Mouse (Mus musculus) spleen, postnatal 36 days (tissue): Measurements from ENCODE around the gene Shcbp1l.
A peak's percentile ranks its signal among the peaks of the same experiment; 100 is the strongest.
"Not testable (repeated sequence)": the region's sequence is repeated elsewhere in the genome, so short reads cannot be mapped to it uniquely, and the experiment has no call there.

Experiments
- DNase-seq, 2 experiments: peaks; one replicate each; pipeline ENCODE4 v3.0.0; 2022; ENCODE audit warnings: low spot score in 2 of 2, mixed read lengths in 1 of 2

Gene Shcbp1l

DNA sequence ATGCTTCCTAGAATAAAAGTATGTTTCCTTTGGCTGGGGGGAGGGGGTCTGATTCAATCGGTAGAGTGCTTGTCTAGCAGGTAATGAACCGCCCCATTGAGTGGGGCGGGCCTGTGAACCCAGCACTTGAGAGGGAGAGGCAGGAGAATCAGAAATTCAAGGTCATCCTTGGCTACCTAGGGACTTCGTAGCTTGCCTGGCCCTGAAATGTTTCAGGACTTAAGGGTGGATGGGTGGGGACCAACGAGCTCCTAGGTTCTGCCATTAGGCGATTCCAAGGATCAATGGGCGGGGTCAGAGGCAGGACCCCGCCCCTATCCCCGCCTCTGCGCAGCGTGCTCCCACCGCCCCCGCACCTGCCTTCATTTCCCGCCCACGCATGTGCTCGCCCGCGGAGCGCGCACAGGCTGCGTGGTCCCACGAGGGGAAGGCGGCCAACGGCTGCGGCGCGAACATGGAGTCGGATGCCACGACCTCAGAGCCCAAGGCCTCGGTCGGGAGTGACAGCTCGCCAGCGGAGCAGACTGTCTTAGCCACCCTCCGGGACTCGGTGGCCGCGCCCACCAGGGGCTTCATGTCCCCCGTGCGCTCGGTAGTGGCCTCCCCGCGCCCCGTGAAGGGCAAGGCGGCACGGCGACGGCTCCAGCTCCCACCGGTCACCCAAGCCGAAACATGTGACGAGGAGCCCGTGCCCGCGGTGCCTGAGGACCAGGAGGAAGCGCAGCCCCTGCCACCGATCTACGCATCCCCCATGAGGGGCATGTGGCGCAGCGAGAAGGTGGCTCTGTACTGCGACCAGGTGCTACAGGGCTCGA is at the start of gene Shcbp1l:
Gene Shcbp1l, plus strand, starts transcription at position 393 of the 815 bp plus-strand sequence.
- peak; percentile 73 to 81 for DNase-seq

DNA sequence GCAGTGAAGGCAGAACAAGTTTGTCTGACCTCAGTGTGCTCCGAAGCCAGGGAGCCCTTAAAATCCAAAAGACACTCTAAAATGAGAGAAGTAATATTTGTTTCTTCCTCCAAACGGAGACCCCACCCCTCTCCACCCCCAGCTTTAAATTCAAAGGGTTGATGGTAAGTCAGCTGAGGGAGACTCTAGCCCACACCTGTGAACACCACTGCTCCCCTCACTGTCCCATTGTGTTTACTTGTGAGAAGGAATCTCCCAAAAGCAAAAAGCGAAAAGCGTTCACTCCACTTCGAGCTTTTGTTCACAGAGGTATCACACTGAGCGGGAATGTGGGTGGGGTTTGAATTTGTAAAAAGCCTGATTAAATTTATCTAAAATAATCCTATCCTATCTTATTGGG is 48.5 kb upstream of the Shcbp1l start:
- DNase-seq: no peak

DNA sequence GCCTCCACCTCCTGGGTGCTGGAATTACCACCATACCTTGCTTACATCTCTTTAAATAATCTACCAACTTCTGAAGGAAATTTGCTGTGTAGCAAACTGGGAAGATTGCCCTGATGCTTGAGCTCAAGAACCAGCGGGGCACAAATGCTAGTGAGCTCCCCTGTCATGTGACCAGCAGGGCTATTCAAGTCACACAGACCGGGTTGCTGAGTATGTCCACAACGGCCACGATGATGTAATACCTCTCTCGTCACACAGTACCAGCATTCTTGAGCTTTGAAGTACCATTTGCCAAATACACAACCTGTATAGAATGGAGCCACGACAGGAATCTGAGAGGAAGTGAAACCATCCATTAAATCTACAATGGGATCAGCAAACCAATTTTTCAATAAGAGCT is 46.4 kb upstream of the Shcbp1l start:
- DNase-seq: no peak

DNA sequence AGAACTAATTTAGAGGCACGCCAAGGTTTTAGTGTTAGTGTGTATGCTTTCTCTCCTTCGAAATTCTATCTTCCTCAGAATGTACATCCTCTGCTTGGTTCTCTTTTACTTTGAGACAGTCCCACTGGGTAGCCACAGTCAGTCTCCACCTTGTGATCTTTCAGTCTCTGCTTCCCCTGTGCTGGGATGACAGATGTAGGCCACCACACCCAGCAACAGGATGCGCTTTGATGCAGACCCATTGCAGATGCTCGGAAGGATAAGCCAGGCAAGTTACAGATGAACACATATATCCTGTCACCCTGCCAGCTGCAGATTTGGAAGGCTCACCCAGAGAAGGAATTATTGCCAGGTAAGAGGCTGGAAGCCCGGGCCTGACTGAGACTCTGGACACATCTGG is 45.1 kb upstream of the Shcbp1l start:
- DNase-seq: no peak

DNA sequence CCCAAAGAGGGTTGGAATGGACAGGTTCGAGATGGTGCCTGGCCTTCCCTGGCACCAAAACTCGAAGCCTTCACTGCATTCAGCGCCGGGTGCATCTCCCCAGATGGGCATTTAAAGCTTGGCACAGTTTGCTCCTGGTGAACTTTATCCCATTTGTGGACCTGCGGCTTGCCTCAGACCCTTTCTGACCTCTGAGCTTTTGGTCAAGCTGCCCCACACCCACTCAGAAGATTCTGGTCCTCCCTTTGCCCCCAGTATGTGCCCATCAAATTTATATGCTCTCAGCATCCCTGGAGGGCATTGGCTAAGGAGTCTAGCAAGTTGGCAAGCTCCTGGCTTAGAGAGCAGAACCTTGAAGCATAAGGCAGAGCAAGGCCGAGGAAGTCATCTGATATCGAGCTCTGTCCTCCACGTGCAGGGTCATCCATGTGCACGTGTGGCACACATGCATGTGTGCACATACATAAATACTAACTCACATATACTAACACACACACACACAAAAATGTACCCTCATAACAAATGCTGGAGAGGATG is 44.1 kb upstream of the Shcbp1l start:
- no peak for DNase-seq

DNA sequence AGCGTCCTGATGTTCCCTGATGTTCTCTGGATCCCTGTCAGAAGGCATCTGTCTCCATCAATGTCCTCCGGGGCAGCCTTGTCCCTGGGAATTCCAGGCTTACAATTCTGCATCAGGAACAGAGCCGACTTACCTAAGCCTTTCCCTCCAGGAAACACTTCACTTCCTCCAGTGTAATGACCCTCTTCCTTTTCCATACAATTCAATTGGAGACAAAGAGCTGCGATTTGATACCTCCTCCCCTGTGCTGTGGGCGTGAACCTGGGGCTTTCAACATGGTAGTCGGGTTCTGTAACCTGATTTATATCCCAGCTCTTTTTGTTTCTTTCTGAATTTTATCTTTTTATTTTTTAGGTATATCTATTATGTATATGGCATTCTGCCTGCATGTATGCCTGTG is 39.9 kb upstream of the Shcbp1l start:
- DNase-seq: no peak

DNA sequence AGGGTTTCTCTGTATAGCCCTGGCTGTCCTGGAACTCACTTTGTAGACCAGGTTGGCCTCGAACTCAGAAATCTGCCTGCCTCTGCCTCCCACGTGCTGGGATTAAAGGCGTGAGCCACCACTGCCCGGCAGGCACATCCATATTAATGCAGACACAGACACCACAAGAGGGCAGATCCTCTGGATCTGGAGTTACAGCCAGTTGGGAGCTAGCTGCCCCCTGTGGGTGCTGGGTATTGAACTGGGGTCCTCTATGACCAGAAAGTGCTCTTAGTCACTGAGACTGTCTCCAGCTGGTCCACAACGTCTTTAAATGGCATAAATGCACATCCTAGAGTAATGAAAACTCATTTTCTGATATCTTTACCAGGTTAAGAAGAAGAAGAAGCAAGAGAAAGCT is 39.3 kb upstream of the Shcbp1l start:
- DNase-seq: not testable (repeated sequence)

DNA sequence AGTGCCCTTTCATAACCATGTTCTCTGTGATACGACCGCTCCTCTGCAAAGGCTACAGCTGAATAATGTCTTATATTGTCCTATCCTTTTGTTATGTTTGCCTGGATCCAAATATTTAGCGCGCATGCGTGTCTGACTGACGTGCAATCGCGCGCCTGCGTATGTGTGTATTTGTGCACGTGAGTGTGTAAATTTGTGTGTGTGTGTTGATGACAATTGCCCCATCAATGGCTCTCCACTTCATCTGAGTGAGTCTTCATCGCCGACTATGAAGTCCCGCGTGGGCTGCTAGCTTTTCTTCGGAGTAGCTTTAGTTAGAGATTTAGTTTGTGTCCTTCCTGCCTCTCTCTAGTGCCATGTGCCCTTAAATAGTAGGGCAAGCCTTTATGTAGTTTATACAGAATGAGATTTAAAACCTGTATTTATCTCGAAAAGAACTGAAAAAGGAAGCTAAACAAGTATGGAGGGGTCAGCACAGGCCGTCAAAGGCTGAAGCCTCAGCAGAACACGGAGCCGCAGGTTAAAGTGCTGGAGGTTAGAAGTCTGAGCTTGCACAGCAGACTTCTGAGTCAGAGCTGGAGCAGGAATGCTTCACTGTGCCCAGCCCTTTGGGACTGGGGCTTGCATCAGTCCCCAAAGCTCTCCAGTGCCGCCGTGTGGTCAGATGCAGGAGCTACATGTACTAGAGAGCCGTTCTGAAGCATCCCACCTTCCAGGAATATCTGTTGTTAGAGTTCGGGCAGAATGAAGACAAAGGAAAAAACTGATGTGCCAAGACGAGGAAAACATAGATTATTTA is 38.5 kb upstream of the Shcbp1l start:
- DNase-seq: peak; percentile 62 to 64

DNA sequence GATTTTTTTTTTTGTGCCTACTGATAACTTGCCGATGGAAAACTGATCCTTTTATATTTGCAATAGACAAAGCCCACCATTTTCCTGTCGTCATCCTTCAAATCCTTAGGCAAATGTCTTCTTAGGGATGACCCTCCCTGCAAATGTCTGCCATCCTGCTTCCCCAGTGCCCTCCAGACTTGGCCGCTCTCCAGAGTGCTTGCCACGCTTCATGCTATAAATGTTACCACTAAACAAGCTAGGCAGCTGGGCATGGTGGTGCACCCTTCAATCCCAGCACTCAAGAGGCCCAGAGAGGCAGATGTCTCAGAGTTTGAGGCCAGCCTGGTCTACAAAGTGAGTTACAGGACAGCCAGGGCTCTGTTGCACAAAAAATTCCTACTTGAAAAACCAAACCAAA is 29.3 kb upstream of the Shcbp1l start:
- not testable (repeated sequence) for DNase-seq

DNA sequence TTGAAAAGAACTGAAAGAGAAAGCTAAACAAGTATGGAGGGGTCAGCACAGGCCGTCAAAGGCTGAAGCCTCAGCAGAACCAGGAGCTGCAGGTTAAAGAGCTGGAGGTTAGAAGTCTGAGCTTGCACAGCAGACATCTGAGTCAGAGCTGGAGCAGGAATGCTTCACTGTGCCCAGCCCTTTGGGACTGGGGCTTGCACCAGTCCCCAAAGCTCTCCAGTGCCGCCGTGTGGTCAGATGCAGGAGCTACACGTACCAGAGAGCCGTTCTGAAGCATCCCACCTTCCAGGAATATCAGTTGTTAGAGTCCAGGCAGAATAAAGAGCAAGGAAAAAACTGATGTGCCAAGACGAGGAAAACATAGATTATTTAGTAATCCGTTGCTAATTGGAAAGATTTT is 23.2 kb upstream of the Shcbp1l start:
- peak; percentile 29 to 45 for DNase-seq

DNA sequence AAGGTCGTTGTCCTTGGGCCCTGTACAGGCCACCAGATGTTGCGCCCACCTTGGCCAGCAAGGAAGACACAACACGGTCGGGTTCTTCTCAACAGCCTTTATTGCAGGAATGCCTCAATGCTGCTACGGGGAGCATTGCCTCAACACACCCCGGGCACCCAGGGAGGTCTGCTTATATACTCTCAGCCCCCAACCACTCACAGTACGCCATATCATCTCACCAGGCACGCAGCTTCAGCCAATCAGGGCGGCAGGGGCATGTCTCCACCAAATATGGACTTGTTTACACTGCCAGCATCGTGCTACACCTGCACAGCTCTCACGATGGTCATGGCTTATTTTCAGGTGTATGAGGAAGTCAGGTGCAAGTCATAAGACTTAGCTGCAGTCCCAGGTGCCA is 17.3 kb upstream of the Shcbp1l start:
- DNase-seq: not testable (repeated sequence)

DNA sequence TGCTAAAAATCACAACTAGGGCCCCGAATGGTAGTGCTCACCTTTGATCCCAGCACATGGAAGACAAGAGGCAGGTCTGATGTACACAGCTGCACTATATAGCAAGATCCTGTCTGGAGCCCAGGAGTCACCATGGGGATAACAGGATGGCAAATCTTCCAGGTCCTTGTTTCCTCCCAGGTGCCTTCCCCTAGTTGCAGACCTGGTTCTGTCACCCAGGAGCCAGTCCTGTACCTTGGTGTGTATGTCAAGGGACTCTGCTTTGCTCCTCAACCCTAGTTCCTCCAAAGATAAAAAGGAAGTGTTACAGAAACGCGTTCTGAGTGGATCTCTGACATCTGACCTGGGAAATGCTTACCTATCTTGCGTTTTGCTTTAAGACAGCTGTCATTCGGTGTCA is 16.7 kb upstream of the Shcbp1l start:
- DNase-seq: not testable (repeated sequence)

DNA sequence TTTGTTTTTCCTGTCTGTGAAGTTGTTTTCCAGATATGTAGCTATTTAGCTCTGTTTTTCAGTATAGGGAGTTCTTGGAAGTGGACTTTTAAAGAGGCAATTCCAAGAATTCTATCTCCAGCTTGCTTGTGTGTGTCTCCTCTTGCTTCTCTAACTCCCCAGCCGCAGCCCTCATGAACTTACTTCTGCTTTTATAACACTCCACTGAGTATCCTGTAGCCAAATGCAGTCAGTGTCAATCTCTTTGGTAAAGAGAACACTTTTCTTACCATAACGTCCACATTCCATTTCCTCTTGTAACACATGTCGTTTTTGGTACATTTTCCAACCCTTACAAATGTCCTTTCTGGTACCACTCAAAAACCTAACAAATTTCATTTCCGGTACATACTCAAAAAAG is 14.0 kb upstream of the Shcbp1l start:
- not testable (repeated sequence) for DNase-seq

DNA sequence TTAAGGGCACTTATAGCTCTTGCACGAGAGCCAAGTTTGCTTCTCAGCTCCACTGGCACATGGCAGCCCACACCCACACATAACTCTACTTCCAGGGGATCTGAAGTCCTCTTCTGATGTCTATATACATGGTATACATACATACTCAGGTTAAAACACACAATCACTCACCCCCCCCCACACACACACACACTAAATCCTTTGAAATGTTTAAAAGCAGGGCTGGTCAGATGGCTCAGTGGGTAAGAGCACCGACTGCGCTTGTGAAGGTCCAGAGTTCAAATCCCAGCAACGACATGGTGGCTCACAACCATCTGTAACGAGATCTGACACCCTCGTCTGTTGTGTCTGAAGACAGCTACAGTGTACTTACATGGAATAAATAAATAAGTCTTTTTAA is 13.2 kb upstream of the Shcbp1l start:
- DNase-seq: no peak

DNA sequence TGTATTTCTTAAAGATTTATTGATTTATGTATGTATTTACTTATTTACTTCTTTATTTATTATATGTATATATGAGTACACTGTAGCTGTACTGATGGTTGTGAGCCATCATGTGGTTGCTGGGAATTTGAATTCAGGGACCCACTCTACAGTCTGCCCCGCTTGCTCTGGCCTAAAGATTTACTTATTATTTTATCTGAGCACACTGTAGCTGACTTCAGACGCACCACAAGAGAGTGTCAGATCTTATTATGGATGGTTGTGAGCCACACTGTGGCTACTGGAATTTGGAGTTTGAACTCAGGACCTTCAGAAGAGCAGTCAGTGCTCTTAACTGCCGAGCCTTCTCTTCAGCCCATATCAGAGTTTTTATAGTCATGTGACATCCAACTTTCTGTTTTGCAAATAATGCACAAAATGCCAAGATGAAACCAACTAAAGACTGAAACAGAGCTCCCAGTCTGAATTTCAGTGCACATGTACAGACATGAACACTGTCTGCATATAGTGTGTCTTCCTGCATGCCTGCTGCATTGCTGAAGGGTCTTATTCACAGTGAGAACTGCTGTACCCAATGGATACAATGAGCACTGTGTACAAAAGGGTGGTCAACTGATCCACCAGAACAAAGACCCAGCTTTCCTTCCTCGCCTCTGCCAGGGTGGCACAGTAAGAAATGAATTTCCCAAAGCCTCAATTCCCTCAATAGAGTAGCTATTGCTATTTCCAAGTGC is 12.1 kb upstream of the Shcbp1l start:
- DNase-seq: not testable (repeated sequence)

DNA sequence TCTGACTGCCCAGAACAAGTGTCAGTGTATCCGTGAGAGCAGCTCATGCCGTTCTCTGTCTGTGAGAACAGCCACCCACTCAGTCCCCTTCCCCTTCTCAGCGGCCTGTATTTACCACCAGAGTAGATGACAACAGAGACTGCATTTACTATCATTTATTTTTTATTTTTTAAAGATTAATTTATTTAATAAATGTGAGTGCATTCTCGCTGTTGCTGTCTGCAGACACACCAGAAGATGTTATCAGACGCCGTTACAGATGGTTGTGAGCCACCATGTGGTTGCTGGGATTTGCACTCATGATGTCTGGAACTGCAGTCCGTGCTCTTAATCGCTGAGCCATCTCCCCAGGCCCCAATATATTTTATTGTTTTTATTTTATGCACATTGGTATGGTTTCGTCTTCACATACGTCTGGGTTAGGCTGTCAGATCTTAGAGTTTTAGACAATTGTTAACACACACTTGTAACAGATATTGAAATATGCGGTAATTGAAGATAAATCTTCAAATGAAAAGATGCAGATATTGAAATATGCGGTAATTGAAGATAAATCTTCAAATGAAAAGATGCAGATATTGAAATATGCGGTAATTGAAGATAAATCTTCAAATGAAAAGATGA is 11.5 kb upstream of the Shcbp1l start:
- peak; percentile 60 to 62 for DNase-seq

DNA sequence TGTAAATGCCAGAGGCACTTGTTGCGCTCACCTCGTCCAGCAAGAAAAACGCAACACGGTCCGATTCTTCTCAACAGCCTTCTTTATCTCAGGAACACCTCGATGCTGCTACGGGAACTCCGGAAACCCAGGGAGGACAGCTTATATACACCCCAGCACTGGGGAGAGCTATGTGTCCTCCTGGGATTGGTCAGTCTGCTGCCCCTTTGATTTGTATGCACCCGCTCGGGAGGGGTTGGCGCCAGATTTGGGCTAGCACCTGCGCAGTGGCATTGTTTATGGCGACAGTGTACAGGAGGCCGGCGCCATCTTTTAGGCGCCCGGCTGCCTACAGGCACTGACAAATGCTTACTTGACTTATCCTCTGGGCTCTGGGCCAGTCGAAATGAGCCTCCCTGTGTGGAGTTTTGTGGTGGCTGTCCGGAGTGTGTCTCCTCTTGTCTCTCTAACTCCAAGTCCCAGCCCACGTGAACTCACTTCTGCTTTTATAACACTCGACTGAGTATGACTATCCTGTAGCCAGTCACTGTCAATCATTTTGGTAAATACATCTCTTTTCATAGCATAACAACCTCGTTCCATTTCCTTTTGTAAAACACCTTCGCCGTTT is 10.7 kb upstream of the Shcbp1l start:
- DNase-seq: peak; percentile 96

DNA sequence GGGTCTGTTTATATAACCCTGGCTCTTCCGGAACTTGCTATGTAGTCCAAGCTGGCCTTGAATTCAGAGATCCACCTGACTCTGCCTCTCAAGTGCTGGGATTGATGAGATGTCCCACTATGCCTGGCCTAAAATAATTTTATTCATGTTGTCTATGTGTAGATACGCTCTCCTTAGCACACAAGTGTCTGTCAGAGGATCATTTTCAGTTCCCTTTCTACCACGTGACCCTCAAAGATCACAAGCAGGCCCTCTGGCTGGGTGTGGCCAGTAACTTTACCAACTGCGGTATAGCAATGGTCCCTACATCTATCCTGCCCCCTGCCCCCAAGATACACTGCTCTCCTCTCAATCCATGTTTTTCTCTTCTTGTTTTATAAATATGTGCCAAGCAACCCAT is 10.0 kb upstream of the Shcbp1l start:
- DNase-seq: peak; percentile 96 to 98

DNA sequence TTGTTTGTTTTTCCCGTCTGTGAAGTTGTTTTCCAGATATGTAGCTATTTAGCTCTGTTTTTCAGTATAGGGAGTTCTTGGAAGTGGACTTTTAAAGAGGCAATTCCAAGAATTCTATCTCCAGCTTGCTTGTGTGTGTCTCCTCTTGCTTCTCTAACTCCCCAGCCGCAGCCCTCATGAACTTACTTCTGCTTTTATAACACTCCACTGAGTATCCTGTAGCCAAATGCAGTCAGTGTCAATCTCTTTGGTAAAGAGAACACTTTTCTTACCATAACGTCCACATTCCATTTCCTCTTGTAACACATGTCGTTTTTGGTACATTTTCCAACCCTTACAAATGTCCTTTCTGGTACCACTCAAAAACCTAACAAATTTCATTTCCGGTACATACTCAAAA is 9.2 kb upstream of the Shcbp1l start:
- DNase-seq: not testable (repeated sequence)

DNA sequence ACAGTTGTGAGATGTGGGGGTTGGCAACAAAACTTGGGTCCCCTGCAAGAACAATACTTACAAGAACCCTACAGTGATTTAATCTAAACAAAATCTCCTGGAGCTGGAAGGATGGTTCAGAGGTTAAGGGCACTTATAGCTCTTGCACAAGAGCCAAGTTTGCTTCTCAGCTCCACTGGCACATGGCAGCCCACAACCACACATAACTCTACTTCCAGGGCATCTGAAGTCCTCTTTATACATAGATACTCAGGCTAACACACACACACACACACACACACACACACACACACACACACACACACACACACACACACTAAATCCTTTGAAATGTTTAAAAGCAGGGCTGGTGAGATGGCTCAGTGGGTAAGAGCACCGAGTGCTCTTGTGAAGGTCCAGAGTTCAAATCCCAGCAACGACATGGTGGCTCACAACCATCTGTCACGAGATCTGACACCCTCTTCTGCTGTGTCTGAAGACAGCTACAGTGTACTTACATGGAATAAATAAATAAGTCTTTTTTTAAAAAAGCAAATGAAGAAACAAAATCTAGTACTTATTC is 8.6 kb upstream of the Shcbp1l start:
- not testable (repeated sequence) for DNase-seq

DNA sequence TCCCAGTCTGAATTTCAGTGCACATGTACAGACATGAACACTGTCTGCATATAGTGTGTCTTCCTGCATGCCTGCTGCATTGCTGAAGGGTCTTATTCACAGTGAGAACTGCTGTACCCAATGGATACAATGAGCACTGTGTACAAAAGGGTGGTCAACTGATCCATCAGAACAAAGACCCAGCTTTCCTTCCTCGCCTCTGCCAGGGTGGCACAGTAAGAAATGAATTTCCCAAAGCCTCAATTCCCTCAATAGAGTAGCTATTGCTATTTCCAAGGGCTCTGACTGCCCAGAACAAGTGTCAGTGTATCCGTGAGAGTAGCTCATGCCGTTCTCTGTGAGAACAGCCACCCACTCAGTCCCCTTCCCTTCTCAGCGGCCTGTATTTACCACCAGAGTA is 7.2 kb upstream of the Shcbp1l start:
- not testable (repeated sequence) for DNase-seq
